ENCODE assay signal across 8 mouse cellular contexts in genomic region chr15:86188746-86189470, GRCm38 (mm10). TPM values are rescaled to one million over a fixed set of nuclear protein-coding genes. Genes with fewer than 3 reads are reported as not detected.
DNase-seq lines count a peak whose midpoint lies in the region; ATAC-seq and TF ChIP-seq lines count a peak whose summit lies in the region.

No protein-coding gene starts in this region.

- H3K9me3 ChIP-seq in midbrain, embryonic 12.5 days, result no peaks in the 10 kb centered on the region
- no peaks in the 10 kb centered on the region for H3K9me3 ChIP-seq in midbrain, embryonic 11.5 days (ENCODE audit: control insufficient read depth, low read length)
- no peaks in the 10 kb centered on the region for H3K9me3 ChIP-seq in lung, embryonic 16.5 days (ENCODE audit: control insufficient read depth, low read length)

- WGBS in midbrain, embryonic 12.5 days, result 45% methylated on average over 10 of the region's 10 CpGs
- 46% methylated on average over 10 of the region's 10 CpGs for WGBS in midbrain, embryonic 11.5 days
- 21% methylated on average over 10 of the region's 10 CpGs for WGBS in lung, embryonic 16.5 days

- H3K27me3 ChIP-seq in midbrain, embryonic 12.5 days, result peaks cover 5% of the 10 kb centered on the region; the same call in 1 of the 2 replicates
- H3K27me3 ChIP-seq in midbrain, embryonic 11.5 days (ENCODE audit: control insufficient read depth, insufficient read depth, low read length), result 0 out of 2 replicates have a peak, but pooled peaks cover 2% of the 10 kb centered on the region
- H3K27me3 ChIP-seq in lung, embryonic 16.5 days (ENCODE audit: control insufficient read depth, insufficient read depth, low read depth, low read length), result no peaks in the 10 kb centered on the region
- no peaks in the 10 kb centered on the region for H3K27me3 ChIP-seq in testis, adult 2 months (ENCODE audit: control insufficient read depth, insufficient read depth, low read length)

- no peak for ATAC-seq in midbrain, embryonic 12.5 days (ENCODE audit: low FRiP score, low read depth)
- no peak for ATAC-seq in midbrain, embryonic 11.5 days (ENCODE audit: low FRiP score)
- ATAC-seq in lung, embryonic 16.5 days (ENCODE audit: low read depth), result peak; percentile 61

- H3K4me1 ChIP-seq in midbrain, embryonic 12.5 days, result peaks cover 30% of the 10 kb centered on the region
- peaks cover 15% of the 10 kb centered on the region for H3K4me1 ChIP-seq in midbrain, embryonic 11.5 days (ENCODE audit: control insufficient read depth, insufficient read depth, low read length)
- H3K4me1 ChIP-seq in lung, embryonic 16.5 days (replicated peaks; ENCODE audit: control insufficient read depth, insufficient read depth, low read length), result peaks cover 37% of the 10 kb centered on the region
- peaks cover 25% of the 10 kb centered on the region for H3K4me1 ChIP-seq in testis, adult 2 months (ENCODE audit: control insufficient read depth, insufficient read depth, low read length)

- H3K4me3 ChIP-seq in midbrain, embryonic 12.5 days, result no peak overlapping the region
- no peak overlapping the region for H3K4me3 ChIP-seq in midbrain, embryonic 11.5 days (ENCODE audit: low read depth, low read length)
- no peak overlapping the region; the same call in 1 of the 2 replicates for H3K4me3 ChIP-seq in lung, embryonic 16.5 days (ENCODE audit: low read length)
- no peak overlapping the region for H3K4me3 ChIP-seq in testis, adult 2 months (ENCODE audit: control insufficient read depth, low read depth, low read length)

- H3K4me2 ChIP-seq in midbrain, embryonic 12.5 days (replicated peaks), result no peak overlapping the region
- H3K4me2 ChIP-seq in midbrain, embryonic 11.5 days, result no peak overlapping the region
- H3K4me2 ChIP-seq in lung, embryonic 16.5 days (ENCODE audit: low read depth, low read length), result peak overlapping the region; percentile 29; the same call in 1 of the 2 replicates

- no peak overlapping the region for H3K9ac ChIP-seq in midbrain, embryonic 12.5 days (replicated peaks)
- H3K9ac ChIP-seq in midbrain, embryonic 11.5 days (ENCODE audit: low read length), result no peak overlapping the region
- peak overlapping the region; percentile 35 for H3K9ac ChIP-seq in lung, embryonic 16.5 days (ENCODE audit: low read length)

- no peak for TF ChIP-seq POLR2A in testis, adult 2 months (IDR thresholded peaks at IDR 0.05; ENCODE audit: control insufficient read depth, low read depth, low read length)

- peak overlapping the region; percentile 36 for H3K27ac ChIP-seq in midbrain, embryonic 12.5 days (replicated peaks)
- no peak overlapping the region for H3K27ac ChIP-seq in midbrain, embryonic 11.5 days (ENCODE audit: low read depth, low read length)
- peak overlapping the region; percentile 84 for H3K27ac ChIP-seq in lung, embryonic 16.5 days (ENCODE audit: low read length)
- H3K27ac ChIP-seq in testis, adult 2 months (ENCODE audit: control insufficient read depth, insufficient read depth, low read depth, low read length), result peak overlapping the region; percentile 78

- no peaks in the 10 kb centered on the region for H3K36me3 ChIP-seq in midbrain, embryonic 12.5 days
- H3K36me3 ChIP-seq in midbrain, embryonic 11.5 days (ENCODE audit: control insufficient read depth, insufficient read depth, low read length), result no peaks in the 10 kb centered on the region
- H3K36me3 ChIP-seq in lung, embryonic 16.5 days (ENCODE audit: control insufficient read depth, insufficient read depth, low read length), result no peaks in the 10 kb centered on the region
- no peaks in the 10 kb centered on the region for H3K36me3 ChIP-seq in testis, adult 2 months (ENCODE audit: control insufficient read depth, insufficient read depth, low read length)

- TF ChIP-seq CTCF in testis, adult 2 months (IDR thresholded peaks at IDR 0.05; ENCODE audit: control insufficient read depth, insufficient read depth, insufficient replicate concordance, low read depth, low read length), result no peak

- DNase-seq in midbrain, embryonic 11.5 days (ENCODE audit: low spot score, missing footprints), result no peak
- DNase-seq in cerebellum, adult 11-12 months, result peak; percentile 87
- DNase-seq in heart, adult 8-10 months (ENCODE audit: low spot score), result peak; percentile 95
- DNase-seq in kidney, adult 9 months, result peak; percentile 98
- no peak for DNase-seq in thymus, postnatal 10 days (ENCODE audit: low spot score in 2 of 2)

RNA-seq across cellular contexts. Expression of gene Cerk, which starts 3.0 kb away (rescaled TPM):
- polyA plus RNA-seq in midbrain, embryonic 12.5 days (2016; fragmentation: Nextera tagmentation; extraction: Ambion mirVana), result 23.5 and 25.5 TPM in 2 replicates
- polyA plus RNA-seq in midbrain, embryonic 11.5 days (2014; fragmentation: Nextera tagmentation; extraction: Ambion mirVana), result 17.3 and 19.9 TPM in 2 replicates
- 10 to 100 TPM; 25.5 to 32.9 (median 29.4) TPM for total RNA-seq in heart, adult 8-10 months (2022)
- polyA plus RNA-seq in lung, embryonic 16.5 days (2015; fragmentation: Nextera tagmentation; extraction: Ambion mirVana), result 25.2 and 26.4 TPM in 2 replicates
- 61.5 and 61.7 TPM in 2 replicates for polyA plus RNA-seq in testis, adult 2 months (2012; rRNA removed)

RNA-seq across cellular contexts. Expression of gene Tbc1d22a, which starts 25.4 kb away (rescaled TPM):
- polyA plus RNA-seq in midbrain, embryonic 12.5 days (2016; fragmentation: Nextera tagmentation; extraction: Ambion mirVana), result 12.5 and 13.7 TPM in 2 replicates
- polyA plus RNA-seq in midbrain, embryonic 11.5 days (2014; fragmentation: Nextera tagmentation; extraction: Ambion mirVana), result 6.7 and 8.1 TPM in 2 replicates
- 10 to 100 TPM; 24.9 to 30.8 (median 27.7) TPM for total RNA-seq in heart, adult 8-10 months (2022)
- polyA plus RNA-seq in lung, embryonic 16.5 days (2015; fragmentation: Nextera tagmentation; extraction: Ambion mirVana), result 13.6 and 14.3 TPM in 2 replicates
- 19.5 and 23.0 TPM in 2 replicates for polyA plus RNA-seq in testis, adult 2 months (2012; rRNA removed)

Comparison
In these comparisons a context has a peak if more than half of its experiments do, and no peak if none do; other contexts are left out.
1. DNase-seq: peak in cerebellum, adult 11-12 months (single experiment), heart, adult 8-10 months (single experiment) and kidney, adult 9 months (single experiment); none in midbrain, embryonic 11.5 days (single experiment) and thymus, postnatal 10 days (0 of 2).